Mouse (Mus musculus): ENCODE results near the gene Olfr1438-ps1.

DNA sequence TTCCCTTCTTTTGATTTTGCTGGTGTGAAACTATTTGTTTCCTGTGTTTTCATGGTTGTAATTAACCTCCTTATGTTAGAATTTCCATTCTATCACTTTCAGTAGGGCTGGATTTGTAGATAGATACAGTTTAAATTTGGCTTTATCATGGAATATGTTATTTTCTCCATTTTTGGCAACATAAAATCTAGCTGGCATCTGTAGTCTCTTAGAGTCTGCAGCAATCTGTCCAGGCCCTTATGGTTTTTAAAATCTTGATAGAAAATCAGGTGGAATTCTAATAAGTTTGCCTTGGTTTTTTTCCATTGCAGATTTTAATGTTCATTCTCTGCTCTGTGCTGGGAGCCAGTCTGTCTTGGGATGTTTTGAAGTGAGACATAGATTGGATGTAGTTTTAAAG is 42.7 kb downstream of the Olfr1438-ps1 start:
- TF ChIP-seq POLR2A (IDR thresholded peaks at IDR 0.05; ENCODE audit: insufficient read length, low read depth) = no peak
- TF ChIP-seq USF1 (IDR thresholded peaks at IDR 0.05; ENCODE audit: low read depth) = no peak
- TF ChIP-seq MAX (IDR thresholded peaks at IDR 0.05; ENCODE audit: low read depth) = no peak
- no peak for TF ChIP-seq TCF3 (IDR thresholded peaks at IDR 0.05; ENCODE audit: insufficient read length, low read depth)
- TF ChIP-seq TCF12 (IDR thresholded peaks at IDR 0.05; ENCODE audit: insufficient read depth, poor library complexity, severe bottlenecking) = no peak
- no peak for TF ChIP-seq POLR2AphosphoS2 (IDR thresholded peaks at IDR 0.05; ENCODE audit: insufficient read length, low read depth)
- TF ChIP-seq E2F4 (IDR thresholded peaks at IDR 0.05; ENCODE audit: insufficient read depth) = no peak
- TF ChIP-seq MYOD1 (IDR thresholded peaks at IDR 0.05; ENCODE audit: control insufficient read depth in 1 of 3, insufficient read length in 2 of 3, low read depth in 2 of 3) = no peak
- no peak for TF ChIP-seq REST (IDR thresholded peaks at IDR 0.05; ENCODE audit: insufficient read depth, insufficient read length)
- no peak for TF ChIP-seq MYOG (IDR thresholded peaks at IDR 0.05; ENCODE audit: control insufficient read depth in 1 of 3, insufficient read depth in 1 of 3, insufficient read length in 2 of 3, low read depth in 2 of 3)
